Mouse (Mus musculus) megakaryocyte-erythroid progenitor cell, adult 5-6 weeks (primary cell): ENCODE measurements around the gene Ppard. TPM values are rescaled to one million over a fixed set of nuclear protein-coding genes. Genes with fewer than 3 reads are reported as not detected.
A peak's percentile ranks its signal among the peaks of the same experiment; 100 is the strongest.

ENCODE experiments used
- ATAC-seq: replicated peaks from 2 replicates; pipeline ENCODE4 v1.8.0; 2016; ENCODE audit warnings: mild to moderate bottlenecking, inconsistent platforms; ENCODE audit not compliant: severe bottlenecking, poor library complexity, low FRiP score, low TSS enrichment
- total RNA-seq, 2 experiments: library from RNA; stranded (forward) in 1 of 2; stranded (reverse) in 1 of 2; fragments of 200-1000, 215-1000 nt in 1 of 2; fragments of >200 nt in 1 of 2; fragmentation: Nextera tagmentation in 1 of 2; gene quantifications; 2 replicates each; pipeline ENCODE4 v1.2.3; 2014 to 2017

The Ppard gene
- 7.6 and 9.7 TPM in 2 replicates for total RNA-seq (2014; fragmentation: Nextera tagmentation)
- total RNA-seq (2017): 1.7 and 2.0 TPM in 2 replicates

DNA sequence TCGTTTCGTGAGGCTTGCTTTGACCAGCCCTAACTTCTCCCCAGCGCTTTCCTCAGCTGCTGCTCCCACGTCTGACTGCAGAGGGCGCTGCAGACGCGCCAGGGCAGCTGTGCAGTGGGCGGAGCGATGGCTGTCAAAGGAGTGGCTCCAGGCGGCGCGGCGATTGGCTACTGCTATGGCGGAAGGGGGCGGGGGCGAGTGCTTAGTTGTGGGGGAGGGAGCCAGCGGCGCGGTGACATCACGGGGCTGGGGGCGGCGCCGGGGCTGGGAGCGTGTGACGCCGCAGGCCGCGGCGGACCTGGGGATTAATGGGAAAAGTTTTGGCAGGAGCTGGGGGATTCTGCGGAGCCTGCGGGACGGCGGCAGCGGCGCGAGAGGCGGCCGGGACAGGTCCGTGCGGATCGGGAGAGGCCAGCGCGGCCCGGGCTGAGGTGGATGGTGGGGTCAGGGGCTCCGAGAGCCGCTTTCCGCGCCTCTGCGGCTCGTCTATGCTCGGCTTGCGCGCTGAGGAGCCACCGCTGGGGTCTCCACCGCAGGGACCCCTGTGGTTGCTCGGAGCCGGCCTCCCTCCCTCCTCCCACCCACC lies at the start of gene Ppard:
Ppard (plus strand) TSS at position 226 of the 586 bp plus-strand sequence.
- peak; percentile 97 for ATAC-seq

DNA sequence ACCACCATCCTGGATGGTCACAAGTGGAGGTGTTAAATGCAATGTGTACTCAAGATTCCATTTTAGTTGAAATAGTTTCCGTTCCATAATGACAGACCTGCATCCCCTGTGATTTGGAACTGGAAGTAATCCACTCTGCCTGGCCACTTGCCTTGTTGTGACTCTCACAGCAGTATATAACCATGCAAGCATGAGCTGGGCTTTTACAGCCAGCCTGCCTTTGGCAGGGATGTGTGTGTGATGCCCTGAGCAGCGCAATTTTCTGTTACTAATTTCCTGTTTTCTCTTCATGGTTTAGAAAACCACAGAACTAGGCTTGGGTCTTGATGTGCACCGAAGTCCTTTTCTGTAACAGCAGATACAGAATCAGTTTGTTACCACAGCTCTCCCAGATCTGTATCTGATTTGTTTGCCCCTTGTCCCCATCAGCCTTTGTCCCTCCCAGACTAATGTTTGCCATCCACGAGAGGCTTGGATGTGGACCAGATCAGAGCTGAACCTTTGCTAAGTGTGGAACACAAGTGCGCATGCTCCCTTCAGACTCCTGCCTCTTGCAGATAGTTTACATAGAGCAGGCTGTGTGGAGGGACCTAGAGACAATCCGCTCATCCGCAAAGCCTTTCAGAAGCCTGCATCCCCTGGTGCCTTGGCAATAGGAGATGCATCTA lies 47.4 kb upstream of the Ppard start:
- ATAC-seq: no peak

GRCm38 (mm10) chr17:28188313-28188712 lies 44.2 kb upstream of the Ppard start:
- ATAC-seq: no peak

DNA sequence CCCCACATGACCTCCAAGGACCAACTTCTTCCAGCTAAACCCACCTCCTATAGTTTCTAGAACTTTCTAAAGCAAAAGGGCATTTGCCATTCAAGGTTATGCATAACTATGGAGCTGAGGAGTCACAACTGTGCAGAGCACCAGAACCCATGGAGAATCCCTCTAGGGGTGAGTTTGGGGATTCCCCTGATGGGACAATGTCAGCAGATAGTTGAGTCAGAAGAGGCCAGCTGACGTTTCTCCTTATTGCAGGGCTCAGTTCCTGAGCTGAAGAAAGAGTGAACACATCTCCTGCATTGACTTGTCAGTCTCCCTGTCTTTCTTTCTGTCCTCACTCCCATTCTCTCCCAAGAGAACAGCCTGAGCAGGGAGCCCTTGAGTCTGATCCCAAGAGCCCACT lies 39.7 kb upstream of the Ppard start:
- ATAC-seq: no peak

DNA sequence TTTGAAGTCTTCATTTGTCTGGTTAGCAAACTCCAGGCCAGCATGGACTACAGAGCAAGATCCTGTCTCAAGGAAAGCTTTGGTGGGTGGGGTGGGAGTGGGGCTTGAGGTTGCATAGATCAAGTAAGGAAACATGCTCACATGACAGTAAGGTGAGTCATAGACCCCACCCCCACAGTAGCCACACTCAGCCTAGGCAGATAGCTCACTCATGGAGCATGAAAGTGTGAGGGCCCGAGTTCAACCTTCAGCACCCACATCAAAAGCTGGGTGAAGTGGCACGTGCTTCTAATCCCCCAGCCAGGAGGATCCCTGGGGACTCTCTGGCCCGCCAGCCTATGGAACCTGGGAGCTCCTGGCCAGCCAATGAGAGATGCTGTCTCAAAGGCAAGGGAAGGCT lies 38.9 kb upstream of the Ppard start:
- ATAC-seq: no peak

DNA sequence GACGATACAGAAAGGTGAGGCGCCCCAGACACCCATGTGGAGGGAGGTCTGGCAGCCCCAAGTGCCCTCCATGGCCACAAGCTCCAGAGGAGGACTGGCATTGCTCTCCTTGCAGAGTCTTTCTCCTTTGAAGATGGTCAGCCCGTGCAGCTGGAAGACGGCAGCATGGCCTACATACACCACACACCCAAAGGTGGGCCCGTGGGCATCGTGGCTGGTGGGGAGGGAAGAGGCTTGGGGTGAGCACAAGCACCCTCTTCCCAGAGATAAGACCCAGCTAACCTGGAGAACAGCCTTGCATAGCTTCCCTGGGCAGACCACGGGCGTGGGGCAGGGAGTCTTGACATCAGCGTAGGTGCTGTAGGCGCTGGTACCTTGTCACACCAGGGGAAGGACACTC lies 37.5 kb upstream of the Ppard start:
- ATAC-seq: no peak

DNA sequence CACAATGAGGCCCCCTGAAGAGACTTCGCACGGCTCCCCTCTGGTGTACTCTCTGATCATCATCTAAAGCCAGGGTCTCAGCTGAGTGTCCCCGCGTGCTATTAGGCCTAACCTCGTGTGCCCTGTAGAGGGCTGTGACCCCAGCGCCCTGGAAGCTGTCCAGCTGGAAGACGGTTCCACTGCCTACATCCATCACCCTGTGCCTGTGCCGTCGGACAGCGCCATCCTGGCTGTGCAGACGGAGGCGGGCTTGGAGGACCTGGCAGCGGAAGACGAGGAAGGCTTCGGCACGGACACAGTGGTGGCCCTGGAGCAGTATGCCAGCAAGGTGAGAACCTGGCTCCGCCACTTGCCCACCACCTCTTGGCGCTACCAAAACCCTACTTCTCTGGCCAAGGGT lies 34.9 kb upstream of the Ppard start:
- ATAC-seq: no peak

DNA sequence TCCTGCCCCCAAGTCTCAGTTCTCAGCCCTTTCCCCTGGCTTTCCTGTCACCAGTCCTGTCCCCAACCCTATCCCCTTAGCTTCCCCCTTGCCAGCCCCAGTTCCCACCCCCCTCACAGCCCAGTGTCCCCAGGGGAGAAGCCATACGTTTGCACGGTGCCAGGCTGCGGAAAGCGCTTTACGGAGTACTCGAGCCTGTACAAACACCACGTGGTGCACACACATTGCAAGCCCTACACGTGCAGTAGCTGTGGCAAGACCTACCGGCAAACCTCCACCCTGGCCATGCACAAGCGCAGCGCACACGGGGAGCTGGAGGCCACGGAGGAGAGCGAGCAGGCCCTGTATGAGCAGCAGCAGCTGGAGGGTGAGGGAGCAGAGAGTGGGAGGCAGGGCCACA lies 30.5 kb upstream of the Ppard start:
- no peak for ATAC-seq

- peak; percentile 54 for ATAC-seq
These were observed 28.3 kb upstream of the Ppard start for GRCm38 (mm10) chr17:28204052-28204720.

GRCm38 (mm10) chr17:28205443-28205842 lies 27.1 kb upstream of the Ppard start:
- ATAC-seq: no peak

- ATAC-seq: no peak
These were observed 25.4 kb upstream of the Ppard start for GRCm38 (mm10) chr17:28207092-28207491.

DNA sequence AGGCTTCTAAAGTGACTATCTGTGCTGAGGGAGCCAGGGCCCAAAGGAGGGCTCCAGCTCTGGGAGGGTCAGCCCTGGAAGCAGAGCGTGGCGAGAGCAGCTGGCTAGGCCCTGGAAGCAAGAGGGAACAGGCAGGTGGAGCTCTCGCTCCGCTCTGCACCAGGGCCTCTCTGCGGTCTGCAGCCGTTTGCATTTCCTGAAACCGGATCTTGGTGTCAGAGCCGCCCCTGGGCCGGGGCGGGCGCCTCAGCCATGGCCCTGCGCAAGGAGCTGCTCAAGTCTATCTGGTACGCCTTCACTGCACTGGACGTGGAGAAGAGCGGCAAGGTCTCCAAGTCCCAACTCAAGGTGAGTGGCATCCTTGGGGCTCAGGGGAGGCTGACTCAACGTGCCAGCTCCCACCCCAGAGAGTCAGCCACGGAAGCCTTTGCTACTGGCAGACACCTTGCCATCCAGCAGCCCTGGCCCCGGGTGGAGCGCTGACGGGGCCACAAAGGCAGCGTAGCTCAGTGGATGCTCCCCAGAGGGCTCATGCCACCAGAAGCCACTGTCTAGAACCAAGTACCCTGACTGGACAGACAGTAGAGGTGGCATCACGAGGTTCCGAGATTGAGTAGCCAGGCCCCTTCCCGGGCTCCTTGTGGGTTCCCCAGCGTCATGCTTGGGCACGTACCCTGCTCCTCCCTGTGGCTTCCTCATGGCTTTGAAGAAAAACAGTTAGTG lies 24.7 kb upstream of the Ppard start, which contains the start of gene Def6:
Def6 (plus strand) TSS at position 188 of the 723 bp plus-strand sequence.
- ATAC-seq: peak; percentile 66

DNA sequence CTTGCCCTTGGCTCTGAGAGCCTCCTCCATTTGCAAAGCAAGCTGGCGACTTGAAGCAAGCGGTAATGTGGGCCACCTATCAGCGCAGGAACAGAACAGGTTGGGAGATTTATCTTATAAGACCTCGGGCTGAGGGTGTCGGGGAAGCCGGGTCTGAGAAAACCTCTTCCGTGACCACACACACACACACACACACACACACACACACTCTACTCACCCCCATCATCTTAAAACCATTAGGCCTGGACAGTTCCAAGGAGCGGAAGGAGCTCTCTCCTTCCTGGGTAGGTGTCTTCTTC lies 24.2 kb upstream of the Ppard start:
- ATAC-seq: peak; percentile 20; the same call in 1 of the 2 replicates

- no peak for ATAC-seq
These were observed 22.9 kb upstream of the Ppard start for GRCm38 (mm10) chr17:28209457-28210110.

DNA sequence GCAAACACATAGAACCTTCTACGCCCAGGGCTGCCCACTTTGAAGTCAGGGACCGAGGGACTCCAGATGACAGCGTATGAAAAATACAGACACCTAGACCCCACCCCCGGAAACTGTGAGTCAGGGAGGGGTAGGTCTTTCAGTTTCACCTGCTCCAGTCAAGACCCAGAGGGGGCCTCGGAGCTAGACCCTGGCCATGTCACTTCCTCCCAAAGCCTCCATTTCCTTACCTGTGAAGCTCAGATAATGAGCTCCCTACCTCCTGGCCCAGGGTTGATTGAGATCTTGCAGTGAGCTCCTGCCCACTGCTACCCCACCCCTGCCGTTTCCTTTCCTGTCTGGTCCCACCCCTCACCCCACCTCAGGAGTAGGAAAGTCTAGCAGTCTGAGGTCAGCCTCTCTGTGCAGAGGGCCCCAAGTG lies 20.6 kb upstream of the Ppard start:
- 0 out of 2 replicates have a peak, but pooled peaks have one; percentile 17 for ATAC-seq

DNA sequence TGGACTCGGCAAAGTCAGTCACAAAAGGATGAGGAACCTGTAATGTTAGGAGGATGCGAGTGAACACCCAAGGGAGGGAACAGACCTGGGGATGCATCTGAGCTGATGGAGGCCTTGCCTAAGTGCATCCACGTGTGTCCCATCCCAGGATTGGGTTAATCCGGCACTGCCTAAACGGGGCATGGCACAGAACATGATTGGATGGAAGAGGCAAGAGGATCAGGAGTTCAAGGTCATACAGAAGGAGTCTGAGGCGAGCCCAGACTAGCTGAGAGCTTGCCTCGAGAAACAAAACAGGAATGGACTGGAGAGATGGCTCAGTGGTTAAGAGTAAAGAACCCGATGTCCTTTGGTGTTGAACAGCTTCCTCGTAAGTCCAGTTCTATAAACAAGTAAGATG lies 20.1 kb upstream of the Ppard start:
- ATAC-seq: no peak

- no peak for ATAC-seq
These were observed 19.3 kb upstream of the Ppard start for GRCm38 (mm10) chr17:28213236-28213635.

DNA sequence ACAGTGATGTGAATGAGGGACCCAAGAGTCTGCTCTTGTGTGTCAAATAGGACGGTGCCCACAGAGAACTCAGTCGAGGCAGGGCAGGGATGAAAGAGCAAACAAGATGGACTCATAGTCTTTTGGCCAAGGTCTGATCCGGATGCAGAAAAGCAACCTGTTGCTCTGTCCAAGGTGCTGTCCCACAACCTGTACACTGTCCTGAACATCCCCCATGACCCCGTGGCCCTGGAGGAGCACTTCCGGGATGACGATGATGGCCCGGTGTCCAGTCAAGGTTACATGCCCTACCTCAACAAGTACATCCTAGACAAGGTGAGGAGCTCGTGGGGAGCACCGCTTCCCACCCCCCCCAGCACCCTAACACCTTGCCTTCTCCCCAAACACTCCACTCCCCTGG lies 15.7 kb upstream of the Ppard start:
- ATAC-seq: no peak

DNA sequence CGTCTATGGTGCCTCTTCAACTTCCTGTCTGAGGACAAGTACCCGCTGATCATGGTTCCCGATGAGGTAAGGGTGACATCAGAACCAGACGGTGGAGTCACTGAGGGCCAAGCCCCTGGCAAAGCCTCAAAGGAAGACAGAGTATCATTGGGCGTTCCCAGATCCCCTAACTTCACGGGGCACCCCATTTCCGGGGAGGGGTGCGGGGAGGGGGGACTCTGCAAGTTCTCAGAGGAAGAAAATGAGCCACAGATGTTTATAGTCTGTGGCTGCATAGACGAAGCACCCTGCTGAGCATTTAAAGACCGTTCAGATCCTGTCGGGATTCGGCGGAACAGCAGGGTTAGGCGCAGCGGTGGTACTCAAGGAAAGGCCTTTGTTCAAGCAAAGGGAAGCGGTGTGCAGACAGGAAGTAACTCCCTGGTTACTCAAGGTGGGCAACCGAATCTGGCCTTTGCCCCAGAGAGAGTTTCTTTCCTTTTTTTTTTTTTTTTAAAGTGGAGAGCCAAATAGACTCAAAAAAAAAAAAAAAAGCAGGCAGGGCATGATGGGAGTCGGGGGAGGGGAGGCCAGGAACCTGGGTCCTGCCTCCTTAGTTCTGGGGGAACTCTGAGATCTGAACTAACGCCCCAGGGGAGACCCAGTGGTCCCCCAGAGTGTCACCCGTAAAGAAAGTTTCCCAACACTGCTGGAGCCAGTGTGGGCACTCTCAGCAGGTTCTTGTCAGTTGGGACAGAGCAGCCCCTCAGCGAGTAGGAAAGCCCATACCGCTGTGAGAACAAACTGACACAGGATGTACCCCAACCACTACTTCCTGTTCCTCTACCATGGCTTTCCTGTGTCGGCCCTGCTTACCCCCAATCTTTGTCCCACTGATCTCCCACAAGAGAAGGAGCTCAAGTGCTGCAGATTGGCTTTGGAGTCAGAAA lies 14.5 kb upstream of the Ppard start:
- peak; percentile 58 for ATAC-seq
